Mouse (Mus musculus): ENCODE results near the gene Car1.
"Not testable (repeated sequence)": the region's sequence is repeated elsewhere in the genome, so short reads cannot be mapped to it uniquely, and the experiment has no call there.

Gene Car1

GRCm38 (mm10) chr3:14808211-14808610, at the start of gene Car1:
Gene Car1, minus strand, starts transcription at chr3:14808368.
- DNase-seq (ENCODE audit: low spot score), result no peak

- DNase-seq (ENCODE audit: low spot score), result no peak
Observed at GRCm38 (mm10) chr3:14857874-14858273, 49.7 kb upstream of the Car1 start.

GRCm38 (mm10) chr3:14854446-14854845, 46.3 kb upstream of the Car1 start:
- no peak for DNase-seq (ENCODE audit: low spot score)

GRCm38 (mm10) chr3:14853966-14854365, 45.8 kb upstream of the Car1 start:
- no peak for DNase-seq (ENCODE audit: low spot score)

GRCm38 (mm10) chr3:14848587-14849254, 40.6 kb upstream of the Car1 start:
- no peak for DNase-seq (ENCODE audit: low spot score)

GRCm38 (mm10) chr3:14839466-14840118, 31.4 kb upstream of the Car1 start:
- DNase-seq (ENCODE audit: low spot score), result no peak

- no peak for DNase-seq (ENCODE audit: low spot score)
Observed at GRCm38 (mm10) chr3:14838936-14839335, 30.8 kb upstream of the Car1 start.

- no peak for DNase-seq (ENCODE audit: low spot score)
Observed at GRCm38 (mm10) chr3:14832766-14833165, 24.6 kb upstream of the Car1 start.

GRCm38 (mm10) chr3:14831219-14831835, 23.2 kb upstream of the Car1 start:
- DNase-seq (ENCODE audit: low spot score), result no peak

GRCm38 (mm10) chr3:14828896-14829295, 20.7 kb upstream of the Car1 start:
- no peak for DNase-seq (ENCODE audit: low spot score)

GRCm38 (mm10) chr3:14819844-14820504, 11.8 kb upstream of the Car1 start:
- no peak for DNase-seq (ENCODE audit: low spot score)

- not testable (repeated sequence) for DNase-seq (ENCODE audit: low spot score)
Observed at GRCm38 (mm10) chr3:14815396-14815795, 7.2 kb upstream of the Car1 start.

- no peak for DNase-seq (ENCODE audit: low spot score)
Observed at GRCm38 (mm10) chr3:14806702-14807101, 1.5 kb downstream of the Car1 start.

GRCm38 (mm10) chr3:14805962-14806361, 2.2 kb downstream of the Car1 start:
- DNase-seq (ENCODE audit: low spot score), result no peak

- no peak for DNase-seq (ENCODE audit: low spot score)
Observed at GRCm38 (mm10) chr3:14804906-14805305, 3.3 kb downstream of the Car1 start.

GRCm38 (mm10) chr3:14797069-14797468, 11.1 kb downstream of the Car1 start:
- no peak for DNase-seq (ENCODE audit: low spot score)

- DNase-seq (ENCODE audit: low spot score), result no peak
Observed at GRCm38 (mm10) chr3:14795292-14796020, 12.7 kb downstream of the Car1 start.

- no peak for DNase-seq (ENCODE audit: low spot score)
Observed at GRCm38 (mm10) chr3:14792032-14792431, 16.1 kb downstream of the Car1 start.

- DNase-seq (ENCODE audit: low spot score), result no peak
Observed at GRCm38 (mm10) chr3:14787607-14788006, 20.6 kb downstream of the Car1 start.

- no peak for DNase-seq (ENCODE audit: low spot score)
Observed at GRCm38 (mm10) chr3:14787136-14787535, 21.0 kb downstream of the Car1 start.

- no peak for DNase-seq (ENCODE audit: low spot score)
Observed at GRCm38 (mm10) chr3:14786551-14787079, 21.6 kb downstream of the Car1 start.

- no peak for DNase-seq (ENCODE audit: low spot score)
Observed at GRCm38 (mm10) chr3:14785353-14785752, 22.8 kb downstream of the Car1 start.

Data from yolk sac, embryonic 10.5 days (tissue).